Mouse (Mus musculus): ENCODE measurements around the gene Unc5b. TPM values are rescaled to one million over a fixed set of nuclear protein-coding genes. Genes with fewer than 3 reads are reported as not detected.

Gene Unc5b
- polyA plus RNA-seq, 1 experiment from 2014 or later, result 4.2 TPM

DNA sequence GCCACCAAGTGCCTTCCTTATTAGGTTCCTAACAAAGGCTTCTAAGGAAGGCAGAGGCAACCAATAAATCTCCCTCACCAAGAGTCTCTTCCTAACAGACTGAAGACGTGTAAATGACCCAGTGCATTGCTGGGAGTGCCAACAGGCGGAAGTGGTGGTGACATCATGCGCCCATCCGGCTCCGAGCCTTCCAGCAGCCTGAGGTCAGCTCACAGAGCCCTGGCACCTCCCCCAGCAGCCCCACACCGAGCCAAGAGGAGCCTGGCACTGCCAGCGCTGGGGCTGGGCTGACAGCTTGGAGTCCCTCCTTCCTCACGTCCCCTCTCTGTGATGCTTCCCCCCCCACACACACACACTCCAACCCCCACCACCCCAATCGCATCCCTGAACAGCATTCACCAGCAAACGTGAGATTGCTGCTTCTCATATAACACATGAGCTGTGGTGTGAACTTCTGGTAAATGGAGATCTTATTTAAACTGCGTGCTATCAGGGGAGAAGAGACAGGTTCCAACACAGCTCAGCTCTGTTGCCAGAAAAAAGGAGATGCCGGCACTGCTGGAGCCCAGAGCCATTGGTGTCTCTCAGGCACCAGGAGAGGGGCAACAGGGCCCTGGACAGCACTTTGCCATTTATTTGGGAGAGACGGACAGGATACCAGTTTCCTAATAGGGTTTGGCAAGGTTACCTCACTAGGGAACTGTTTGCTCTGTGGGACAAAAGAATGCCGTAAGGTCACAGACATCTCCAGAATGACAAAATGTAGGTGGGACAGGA is 14.3 kb downstream of the Unc5b start:
- no peaks in the 10 kb centered on the region for H3K36me3 ChIP-seq (ENCODE audit: control insufficient read depth, insufficient read depth, low read length)
- H3K9ac ChIP-seq (ENCODE audit: low read depth, low read length), result no peak overlapping the region
- H3K4me3 ChIP-seq (ENCODE audit: low read depth, low read length), result no peak overlapping the region
- no peak for ATAC-seq (replicated peaks; ENCODE audit: low FRiP score)
- H3K27me3 ChIP-seq (replicated peaks; ENCODE audit: control insufficient read depth, insufficient read depth, low read length), result peaks cover 32% of the 10 kb centered on the region
- peak overlapping the region; percentile 77; the same call in 1 of the 2 replicates for H3K27ac ChIP-seq (ENCODE audit: low read depth, low read length)
- H3K9me3 ChIP-seq (ENCODE audit: control insufficient read depth, low read length), result no peaks in the 10 kb centered on the region
- WGBS, result 20% methylated on average over 14 of the region's 14 CpGs
- no peak overlapping the region for H3K4me2 ChIP-seq
- peaks cover 33% of the 10 kb centered on the region for H3K4me1 ChIP-seq (replicated peaks; ENCODE audit: control insufficient read depth, insufficient read depth, low read length)
- no peak for DNase-seq (ENCODE audit: low spot score)

DNA sequence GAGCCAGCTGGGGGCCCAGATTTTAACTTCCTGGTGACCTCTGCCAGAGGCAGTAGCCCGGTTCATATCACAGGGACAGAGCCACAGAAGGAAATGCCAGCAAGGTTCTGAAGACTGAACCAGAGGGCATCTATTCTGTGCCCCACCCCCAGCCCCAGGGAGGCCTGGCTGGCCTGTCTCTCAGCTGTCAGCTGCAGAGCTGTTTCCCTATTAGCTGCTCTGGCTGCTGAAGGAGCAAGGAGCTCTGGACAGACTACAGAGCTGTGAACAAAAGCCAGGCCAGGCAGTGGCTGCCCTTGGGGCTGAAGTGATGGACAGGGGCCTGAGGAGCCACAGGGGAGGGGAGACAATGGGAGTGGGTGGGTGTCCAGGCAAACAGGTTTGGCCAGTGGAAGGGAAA is 15.5 kb downstream of the Unc5b start:
- no peaks in the 10 kb centered on the region for H3K9me3 ChIP-seq (ENCODE audit: control insufficient read depth, low read length)
- DNase-seq (ENCODE audit: low spot score), result no peak
- H3K36me3 ChIP-seq (ENCODE audit: control insufficient read depth, insufficient read depth, low read length), result no peaks in the 10 kb centered on the region
- no peak overlapping the region for H3K4me3 ChIP-seq (ENCODE audit: low read depth, low read length)
- H3K4me1 ChIP-seq (replicated peaks; ENCODE audit: control insufficient read depth, insufficient read depth, low read length), result peaks cover 33% of the 10 kb centered on the region
- 0% methylated on average over 1 of the region's 1 CpGs for WGBS
- H3K27ac ChIP-seq (ENCODE audit: low read depth, low read length), result peak overlapping the region; percentile 77
- H3K4me2 ChIP-seq, result no peak overlapping the region; the same call in 1 of the 2 replicates
- no peak overlapping the region for H3K9ac ChIP-seq (ENCODE audit: low read depth, low read length)
- H3K27me3 ChIP-seq (replicated peaks; ENCODE audit: control insufficient read depth, insufficient read depth, low read length), result peaks cover 42% of the 10 kb centered on the region
- ATAC-seq (replicated peaks; ENCODE audit: low FRiP score), result no peak

DNA sequence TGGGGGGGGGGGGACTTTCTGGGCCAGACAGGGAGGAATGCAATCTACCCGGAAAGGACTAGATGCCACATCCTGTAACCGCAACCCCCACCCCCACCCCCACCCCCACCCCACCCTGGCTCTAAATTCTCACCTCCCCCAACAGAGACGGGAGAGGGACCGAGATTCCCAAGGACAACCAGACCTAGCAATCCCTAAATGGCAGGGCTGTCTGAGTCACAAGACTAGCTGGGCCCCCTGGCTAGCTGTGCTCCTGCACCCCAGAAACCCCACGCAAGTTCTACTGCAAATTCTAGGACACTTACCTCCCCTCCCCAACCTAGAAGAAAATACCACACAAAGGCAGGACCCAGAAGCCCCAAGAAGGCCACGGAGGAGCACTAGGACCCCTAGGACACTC is 16.3 kb downstream of the Unc5b start:
- Histone ChIP-seq H3K9me3 (ENCODE audit: control insufficient read depth, low read length) (no peaks in the 10 kb centered on the region), H3K9ac (ENCODE audit: low read depth, low read length) (no peak overlapping the region), H3K27me3 (replicated peaks; ENCODE audit: control insufficient read depth, insufficient read depth, low read length) (peaks cover 42% of the 10 kb centered on the region), H3K4me1 (replicated peaks; ENCODE audit: control insufficient read depth, insufficient read depth, low read length) (peaks cover 36% of the 10 kb centered on the region), H3K4me3 (ENCODE audit: low read depth, low read length) (no peak overlapping the region), H3K4me2 (0 out of 2 replicates have a peak overlapping the region, but pooled peaks have one; percentile 2), H3K27ac (ENCODE audit: low read depth, low read length) (peak overlapping the region; percentile 77), H3K36me3 (ENCODE audit: control insufficient read depth, insufficient read depth, low read length) (no peaks in the 10 kb centered on the region)
- no peak for DNase-seq (ENCODE audit: low spot score)
- ATAC-seq (replicated peaks; ENCODE audit: low FRiP score), result no peak
- WGBS, result 7% methylated on average over 6 of the region's 6 CpGs

DNA sequence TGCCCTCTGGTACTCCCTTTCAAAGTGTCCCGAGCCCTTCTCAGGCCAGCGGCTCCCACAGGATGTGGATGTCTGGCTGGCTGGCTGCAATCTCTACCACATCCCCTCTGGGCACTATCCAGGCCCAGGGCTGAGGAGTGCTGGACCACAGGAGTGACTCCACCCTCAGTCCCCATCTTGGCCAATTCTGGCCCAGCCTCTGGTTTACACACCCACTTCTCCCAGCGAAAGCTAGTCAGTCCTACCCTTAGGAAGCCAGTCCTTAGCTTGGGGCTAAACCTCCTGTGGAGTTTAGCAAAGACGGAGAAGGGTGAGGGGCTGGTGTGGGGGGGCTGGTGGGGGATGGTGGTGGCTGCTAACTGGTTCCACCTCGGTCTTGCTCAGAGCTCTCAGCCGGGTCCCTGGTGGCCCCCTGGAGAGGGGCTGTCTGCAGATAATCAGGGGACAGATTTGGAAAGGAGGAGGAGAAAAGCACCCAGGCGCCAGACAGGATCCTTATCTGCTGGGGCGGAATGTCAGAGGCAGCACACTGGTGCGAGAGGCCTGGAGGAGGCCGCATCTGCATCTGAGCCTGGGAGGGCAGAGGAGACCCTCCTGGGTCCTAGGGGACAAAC is 16.8 kb downstream of the Unc5b start:
- ATAC-seq (replicated peaks; ENCODE audit: low FRiP score) (peak; percentile 44), DNase-seq (ENCODE audit: low spot score) (no peak)
- 2% methylated on average over 10 of the region's 10 CpGs for WGBS
- Histone ChIP-seq H3K9me3 (ENCODE audit: control insufficient read depth, low read length) (no peaks in the 10 kb centered on the region), H3K9ac (ENCODE audit: low read depth, low read length) (no peak overlapping the region), H3K27ac (ENCODE audit: low read depth, low read length) (peak overlapping the region; percentile 77), H3K27me3 (replicated peaks; ENCODE audit: control insufficient read depth, insufficient read depth, low read length) (peaks cover 42% of the 10 kb centered on the region), H3K4me2 (no peak overlapping the region), H3K36me3 (ENCODE audit: control insufficient read depth, insufficient read depth, low read length) (no peaks in the 10 kb centered on the region), H3K4me1 (replicated peaks; ENCODE audit: control insufficient read depth, insufficient read depth, low read length) (peaks cover 36% of the 10 kb centered on the region), H3K4me3 (ENCODE audit: low read depth, low read length) (no peak overlapping the region)

DNA sequence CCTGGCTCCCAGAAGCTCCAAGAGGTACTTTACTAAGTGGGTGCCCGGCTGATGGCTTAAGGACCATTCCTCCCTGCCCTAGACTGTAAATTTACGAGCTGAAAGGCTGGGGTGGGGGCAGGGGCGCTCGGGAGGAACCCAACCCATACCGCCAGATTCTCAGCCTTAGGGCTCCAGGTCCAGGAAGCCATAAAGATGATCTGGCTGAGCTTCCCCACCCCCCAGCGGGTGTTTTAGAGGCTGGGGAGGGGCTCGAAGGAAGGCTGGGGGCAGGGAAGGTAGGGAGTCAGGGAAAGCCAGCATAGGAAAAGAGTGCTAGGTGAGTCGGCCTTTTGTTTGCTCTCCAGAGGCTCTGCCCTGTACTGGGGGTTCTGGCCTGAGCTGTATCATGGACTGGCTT is 17.8 kb downstream of the Unc5b start:
- peaks cover 38% of the 10 kb centered on the region for H3K4me1 ChIP-seq (replicated peaks; ENCODE audit: control insufficient read depth, insufficient read depth, low read length)
- no peak overlapping the region for H3K4me3 ChIP-seq (ENCODE audit: low read depth, low read length)
- peaks cover 42% of the 10 kb centered on the region for H3K27me3 ChIP-seq (replicated peaks; ENCODE audit: control insufficient read depth, insufficient read depth, low read length)
- no peaks in the 10 kb centered on the region for H3K36me3 ChIP-seq (ENCODE audit: control insufficient read depth, insufficient read depth, low read length)
- H3K4me2 ChIP-seq, result no peak overlapping the region; the same call in 1 of the 2 replicates
- DNase-seq (ENCODE audit: low spot score) (no peak), ATAC-seq (replicated peaks; ENCODE audit: low FRiP score) (no peak)
- peak overlapping the region; percentile 77; the same call in 1 of the 2 replicates for H3K27ac ChIP-seq (ENCODE audit: low read depth, low read length)
- 6% methylated on average over 8 of the region's 8 CpGs for WGBS
- H3K9ac ChIP-seq (ENCODE audit: low read depth, low read length), result no peak overlapping the region
- no peaks in the 10 kb centered on the region for H3K9me3 ChIP-seq (ENCODE audit: control insufficient read depth, low read length)

DNA sequence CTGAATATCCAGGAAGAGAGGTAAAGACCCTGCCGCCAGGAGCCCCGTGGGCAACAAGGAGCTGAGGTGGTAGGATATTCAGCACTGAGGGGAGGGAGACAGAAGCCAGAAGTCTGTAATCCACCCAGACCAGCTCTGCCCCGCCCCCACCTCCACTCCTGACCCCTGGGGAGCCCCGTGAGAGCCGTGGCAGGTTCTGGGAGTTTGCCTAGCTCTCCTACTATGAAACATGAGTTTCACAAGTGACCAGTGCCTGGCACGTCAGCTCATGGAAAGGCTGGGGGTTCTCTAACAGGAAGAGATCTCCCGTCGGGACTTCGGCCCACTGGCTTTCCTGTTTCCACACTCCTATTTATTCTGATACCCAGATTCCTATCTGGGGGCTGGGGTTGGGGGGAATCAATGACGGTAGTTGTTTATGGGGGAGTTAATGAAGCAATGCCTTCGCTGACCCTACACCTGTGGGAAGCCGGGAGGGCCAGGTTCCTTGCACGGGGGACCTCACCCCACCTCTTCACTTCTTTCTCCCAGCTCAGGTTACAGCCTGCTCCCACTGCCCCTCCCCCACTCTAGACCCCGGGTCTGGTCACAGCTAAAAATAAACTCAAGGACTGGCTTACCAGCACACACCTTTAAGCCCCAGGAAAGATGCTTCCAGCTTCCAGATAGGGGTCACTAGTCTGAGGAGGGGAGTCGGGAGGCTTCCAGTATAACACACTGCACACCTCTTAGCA is 19.4 kb downstream of the Unc5b start:
- Histone ChIP-seq H3K4me2 (peak overlapping the region; percentile 4; the same call in 1 of the 2 replicates), H3K4me1 (replicated peaks; ENCODE audit: control insufficient read depth, insufficient read depth, low read length) (peaks cover 40% of the 10 kb centered on the region), H3K36me3 (ENCODE audit: control insufficient read depth, insufficient read depth, low read length) (no peaks in the 10 kb centered on the region), H3K27me3 (replicated peaks; ENCODE audit: control insufficient read depth, insufficient read depth, low read length) (peaks cover 40% of the 10 kb centered on the region), H3K27ac (ENCODE audit: low read depth, low read length) (no peak overlapping the region), H3K9ac (ENCODE audit: low read depth, low read length) (no peak overlapping the region), H3K4me3 (ENCODE audit: low read depth, low read length) (no peak overlapping the region), H3K9me3 (ENCODE audit: control insufficient read depth, low read length) (no peaks in the 10 kb centered on the region)
- 5% methylated on average over 15 of the region's 15 CpGs for WGBS
- DNase-seq (ENCODE audit: low spot score), result no peak
- no peak for ATAC-seq (replicated peaks; ENCODE audit: low FRiP score)

DNA sequence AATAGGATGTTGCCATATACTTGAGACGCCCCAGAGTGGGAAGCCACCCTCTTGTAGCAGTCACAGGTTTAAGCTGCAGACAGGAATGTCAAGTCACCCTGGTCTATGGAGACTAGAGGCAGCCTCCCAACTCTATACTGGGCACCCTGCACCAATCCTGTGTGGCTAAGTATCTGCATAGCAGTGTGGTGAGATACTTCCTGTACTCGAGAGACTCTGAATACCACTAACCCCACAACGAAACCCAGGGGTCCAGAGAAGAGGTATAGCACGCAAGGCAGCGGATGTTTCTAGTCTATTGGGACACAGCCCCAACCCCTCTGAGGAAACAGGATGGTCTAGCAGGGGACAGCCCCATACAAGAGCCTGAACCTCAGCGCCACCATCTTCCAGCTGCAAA is 22.9 kb downstream of the Unc5b start:
- H3K4me1 ChIP-seq (replicated peaks; ENCODE audit: control insufficient read depth, insufficient read depth, low read length), result peaks cover 23% of the 10 kb centered on the region
- no peaks in the 10 kb centered on the region for H3K36me3 ChIP-seq (ENCODE audit: control insufficient read depth, insufficient read depth, low read length)
- H3K9me3 ChIP-seq (ENCODE audit: control insufficient read depth, low read length), result no peaks in the 10 kb centered on the region
- H3K4me2 ChIP-seq, result no peak overlapping the region
- H3K27ac ChIP-seq (ENCODE audit: low read depth, low read length), result no peak overlapping the region
- H3K27me3 ChIP-seq (replicated peaks; ENCODE audit: control insufficient read depth, insufficient read depth, low read length), result peaks cover 24% of the 10 kb centered on the region
- no peak overlapping the region for H3K4me3 ChIP-seq (ENCODE audit: low read depth, low read length)
- H3K9ac ChIP-seq (ENCODE audit: low read depth, low read length), result no peak overlapping the region
- DNase-seq (ENCODE audit: low spot score) (no peak), ATAC-seq (replicated peaks; ENCODE audit: low FRiP score) (no peak)
- 39% methylated on average over 6 of the region's 6 CpGs for WGBS

DNA sequence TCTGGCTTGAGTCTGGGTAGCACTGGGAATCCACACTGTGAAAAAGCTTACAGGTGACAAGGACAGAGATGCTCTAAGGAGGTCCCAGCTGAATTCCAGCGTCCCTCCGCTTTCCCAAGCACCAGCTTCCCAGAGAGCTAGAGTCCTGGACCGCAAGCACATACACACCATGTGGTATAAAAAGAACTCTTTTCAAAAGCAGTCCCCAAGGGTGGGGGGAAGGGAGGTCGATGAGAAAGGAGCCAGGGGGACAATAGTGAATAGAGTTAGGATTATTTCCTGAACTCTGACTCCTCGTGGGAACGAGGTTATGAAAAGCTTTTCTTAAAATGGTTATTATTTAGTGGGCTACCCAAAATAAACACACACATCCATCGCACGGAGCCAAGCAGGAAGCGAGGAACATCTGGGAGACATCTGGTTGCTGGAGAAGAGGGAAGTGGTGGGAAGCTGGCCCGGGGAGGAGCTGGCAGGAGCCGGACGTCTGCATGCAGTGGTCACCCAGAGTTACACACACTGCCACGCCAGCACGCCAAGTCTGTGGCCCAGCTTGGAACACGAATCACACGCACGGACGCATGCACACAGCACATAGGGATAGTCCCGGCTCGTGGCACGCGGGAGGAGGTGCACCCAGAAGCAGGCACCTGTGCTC is 23.7 kb downstream of the Unc5b start:
- Histone ChIP-seq H3K9ac (ENCODE audit: low read depth, low read length) (no peak overlapping the region), H3K4me1 (replicated peaks; ENCODE audit: control insufficient read depth, insufficient read depth, low read length) (peaks cover 21% of the 10 kb centered on the region), H3K9me3 (ENCODE audit: control insufficient read depth, low read length) (no peaks in the 10 kb centered on the region), H3K4me2 (no peak overlapping the region), H3K27me3 (replicated peaks; ENCODE audit: control insufficient read depth, insufficient read depth, low read length) (peaks cover 16% of the 10 kb centered on the region), H3K27ac (ENCODE audit: low read depth, low read length) (no peak overlapping the region; the same call in 1 of the 2 replicates), H3K36me3 (ENCODE audit: control insufficient read depth, insufficient read depth, low read length) (no peaks in the 10 kb centered on the region), H3K4me3 (ENCODE audit: low read depth, low read length) (no peak overlapping the region)
- DNase-seq (ENCODE audit: low spot score) (no peak), ATAC-seq (replicated peaks; ENCODE audit: low FRiP score) (no peak)
- 37% methylated on average over 22 of the region's 22 CpGs for WGBS
